Mouse (Mus musculus) mouse trophoblast stem cell (cell line): ENCODE data around the gene Olfr157.

Source experiments
- in situ Hi-C, 2 experiments: fragments of 300-500 bp; cut with MseI, MboI; formaldehyde crosslinking; loops; 2 replicates in 1 of 2; 3 replicates in 1 of 2; pipeline ENCODE4 v1.15.1; 2025

The Olfr157 gene

GRCm38 (mm10) chr4:43840101-43840500 lies at the start of gene Olfr157:
Gene Olfr157, minus strand, starts transcription at chr4:43840201.
- in situ Hi-C loops = no loop called here

- in situ Hi-C loops = no loop called here
These were observed 44.2 kb upstream of the Olfr157 start for GRCm38 (mm10) chr4:43884196-43884595.

GRCm38 (mm10) chr4:43879566-43879965 lies 39.6 kb upstream of the Olfr157 start:
- in situ Hi-C loops = no loop called here

- in situ Hi-C loops = no loop called here
These were observed 38.2 kb upstream of the Olfr157 start for GRCm38 (mm10) chr4:43878121-43878776.

- in situ Hi-C loops = no loop called here
These were observed 37.2 kb upstream of the Olfr157 start for GRCm38 (mm10) chr4:43877230-43877629.

GRCm38 (mm10) chr4:43875919-43876411 lies 36.0 kb upstream of the Olfr157 start:
- in situ Hi-C loops = no loop called here

GRCm38 (mm10) chr4:43875160-43875918 lies 35.3 kb upstream of the Olfr157 start, which contains the start of gene Reck:
Gene Reck, plus strand, starts transcription at chr4:43875530.
- in situ Hi-C loops = no loop called here

- in situ Hi-C loops = no loop called here
These were observed 34.5 kb upstream of the Olfr157 start for GRCm38 (mm10) chr4:43874501-43874900.

- in situ Hi-C loops = no loop called here
These were observed 29.8 kb upstream of the Olfr157 start for GRCm38 (mm10) chr4:43869821-43870220.

- in situ Hi-C loops = no loop called here
These were observed 23.3 kb upstream of the Olfr157 start for GRCm38 (mm10) chr4:43863298-43863697.

- in situ Hi-C loops = no loop called here
These were observed 20.9 kb upstream of the Olfr157 start for GRCm38 (mm10) chr4:43860744-43861519.

GRCm38 (mm10) chr4:43859886-43860285 lies 19.9 kb upstream of the Olfr157 start:
- in situ Hi-C loops = loop anchor here (5.0 kb wide), 1 partner anchor 98 kb away; no protein-coding TSS in a partner anchor

- in situ Hi-C loops = no loop called here
These were observed 14.1 kb upstream of the Olfr157 start for GRCm38 (mm10) chr4:43854101-43854500.

GRCm38 (mm10) chr4:43851265-43851664 lies 11.3 kb upstream of the Olfr157 start, which contains the start of gene Olfr155:
Gene Olfr155, plus strand, starts transcription at chr4:43851565.
- in situ Hi-C loops = no loop called here

GRCm38 (mm10) chr4:43838326-43838725 lies 1.7 kb downstream of the Olfr157 start:
- in situ Hi-C loops = no loop called here

GRCm38 (mm10) chr4:43834749-43835148 lies 5.3 kb downstream of the Olfr157 start:
- in situ Hi-C loops = no loop called here

- in situ Hi-C loops = no loop called here
These were observed 6.2 kb downstream of the Olfr157 start for GRCm38 (mm10) chr4:43833752-43834151.

- in situ Hi-C loops = no loop called here
These were observed 8.0 kb downstream of the Olfr157 start for GRCm38 (mm10) chr4:43832031-43832430.

GRCm38 (mm10) chr4:43828806-43829205 lies 11.2 kb downstream of the Olfr157 start:
- in situ Hi-C loops = no loop called here

- in situ Hi-C loops = no loop called here
These were observed 16.1 kb downstream of the Olfr157 start, which contains the start of gene Olfr156 for GRCm38 (mm10) chr4:43823845-43824337. Gene Olfr156, minus strand, starts transcription at chr4:43823895.

- in situ Hi-C loops = no loop called here
These were observed 17.0 kb downstream of the Olfr157 start for GRCm38 (mm10) chr4:43822896-43823550.
